Mouse (Mus musculus) testis, adult 2 months (tissue): ENCODE measurements at regions not wholly inside any gene's neighbourhood (a gene's known extent, or its start where the extent isn't known, plus 50 kb on each side); places are given as distances from the start of the nearest gene placed in this dataset.
A peak's percentile ranks its signal among the peaks of the same experiment; 100 is the strongest.

ENCODE experiments used
- H3K27ac ChIP-seq: fragments of 200-500 bp; 2 replicates; pipeline ENCODE4 v1.5.1; 2012; ENCODE audit warnings: low read depth, low read length; ENCODE audit not compliant: control insufficient read depth, insufficient read depth
- H3K27me3 ChIP-seq: fragments of 200-500 bp; 2 replicates; pipeline ENCODE4 v1.6.1; 2012; ENCODE audit warnings: mild to moderate bottlenecking, low read length, moderate library complexity; ENCODE audit not compliant: control insufficient read depth, insufficient read depth
- H3K36me3 ChIP-seq: fragments of 200-500 bp; 2 replicates; pipeline ENCODE4 v1.6.1; 2012; ENCODE audit warnings: mild to moderate bottlenecking, low read length; ENCODE audit not compliant: control insufficient read depth, insufficient read depth
- H3K4me1 ChIP-seq: fragments of 200-500 bp; 2 replicates; pipeline ENCODE4 v1.6.1; 2012; ENCODE audit warnings: low read length; ENCODE audit not compliant: control insufficient read depth, insufficient read depth
- H3K4me3 ChIP-seq: fragments of 200-500 bp; 2 replicates; pipeline ENCODE4 v1.5.1; 2012; ENCODE audit warnings: low read depth, mild to moderate bottlenecking, low read length, moderate library complexity, mixed read lengths; ENCODE audit not compliant: control insufficient read depth
- CTCF ChIP-seq: fragments of 200-500 bp; IDR thresholded peaks from 2 replicates; pipeline ENCODE4 v1.5.1; 2012; ENCODE audit warnings: low read depth, mild to moderate bottlenecking, inconsistent platforms, low read length, moderate library complexity; ENCODE audit not compliant: control insufficient read depth, insufficient read depth, insufficient replicate concordance
- POLR2A ChIP-seq: fragments of 200-500 bp; IDR thresholded peaks from 2 replicates; pipeline ENCODE4 v1.6.1; 2012; ENCODE audit warnings: low read depth, mild to moderate bottlenecking, inconsistent platforms, low read length, moderate library complexity; ENCODE audit not compliant: control insufficient read depth

DNA sequence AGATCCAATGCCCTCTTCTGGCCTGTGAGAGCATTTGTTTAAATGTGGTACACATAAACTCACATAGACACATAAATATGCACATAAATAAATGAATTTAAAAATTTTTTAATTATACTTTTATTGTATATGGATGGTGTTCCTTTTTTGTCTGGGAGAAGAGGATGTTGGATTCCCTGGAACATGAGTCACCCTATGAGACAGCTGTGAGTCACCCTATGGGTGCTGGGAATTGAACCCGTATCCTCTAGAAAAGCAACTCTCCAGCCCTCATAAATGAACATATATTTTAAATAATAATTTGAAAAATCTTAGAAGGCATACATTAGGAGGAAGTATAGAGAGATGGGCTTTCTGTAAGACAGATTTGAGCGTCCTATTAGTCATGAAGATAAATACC lies 76.1 kb upstream of the Dynlt3 start:
- H3K27ac ChIP-seq = no peak overlapping the region
- no peaks in the 10 kb centered on the region for H3K4me1 ChIP-seq

DNA sequence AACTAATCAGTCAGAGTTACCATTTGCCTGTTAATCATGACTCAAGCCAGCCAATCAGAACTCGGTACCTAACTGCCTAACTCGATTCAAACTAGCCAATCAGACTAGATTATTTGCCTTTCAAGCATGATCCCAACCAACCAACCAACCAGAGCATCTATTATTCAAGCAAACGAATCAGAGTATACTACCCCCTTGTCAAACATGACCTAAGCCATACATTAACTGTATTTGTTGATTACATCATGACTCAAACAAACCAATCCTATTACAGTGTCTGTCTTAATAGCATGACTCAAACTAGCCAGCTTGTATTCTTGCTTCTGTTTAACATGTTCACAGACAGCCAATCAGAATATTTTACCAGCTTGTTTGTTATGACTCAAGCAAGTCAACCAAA lies 79.7 kb upstream of the Dynlt3 start:
- Histone ChIP-seq H3K27ac (no peak overlapping the region), H3K4me1 (0 out of 2 replicates have a peak, but pooled peaks cover under 1% of the 10 kb centered on the region), H3K36me3 (no peaks in the 10 kb centered on the region), H3K27me3 (no peaks in the 10 kb centered on the region), H3K4me3 (no peak overlapping the region)
- TF ChIP-seq POLR2A (no peak), CTCF (no peak)

More for the DNA sequence above, 76.1 kb upstream of the Dynlt3 start:
- Histone ChIP-seq H3K27me3 (no peaks in the 10 kb centered on the region), H3K4me3 (no peak overlapping the region), H3K36me3 (no peaks in the 10 kb centered on the region)
- TF ChIP-seq CTCF = no peak
- no peak for TF ChIP-seq POLR2A

DNA sequence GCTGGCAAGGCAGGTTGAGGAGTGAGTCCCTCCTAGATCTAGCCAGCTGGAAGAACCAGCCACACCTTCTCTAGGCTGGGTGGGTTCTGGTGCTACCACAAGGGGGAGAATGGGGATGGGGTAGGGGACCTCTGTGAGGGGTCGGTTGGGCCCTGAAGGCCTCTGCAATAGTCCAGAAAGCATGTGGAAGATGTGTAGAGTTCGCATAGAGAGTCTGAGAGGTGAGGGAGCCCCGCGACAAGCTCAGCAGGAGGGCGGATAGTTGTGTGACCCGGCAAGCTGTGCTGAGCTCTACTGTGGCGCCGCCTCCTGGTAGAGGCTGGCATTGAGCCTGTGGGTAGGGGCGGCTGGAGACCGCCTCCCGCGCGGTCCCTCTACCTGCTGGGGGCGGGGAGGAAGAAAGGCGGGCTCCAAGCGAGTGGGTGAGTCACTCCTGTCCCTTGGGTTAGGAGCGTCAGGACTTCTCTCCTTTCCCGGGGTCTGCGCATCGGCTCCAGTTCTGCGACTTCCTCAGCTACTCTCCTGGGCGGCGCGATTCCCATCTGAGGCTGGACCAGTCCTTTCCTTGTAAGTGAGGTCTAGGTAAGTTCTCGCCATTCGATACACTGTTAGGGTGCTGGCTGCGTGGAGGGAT lies 84.6 kb upstream of the Dynlt3 start:
- no peak for TF ChIP-seq POLR2A
- peak; percentile 41; the same call in 1 of the 2 replicates for TF ChIP-seq CTCF
- Histone ChIP-seq H3K27me3 (no peaks in the 10 kb centered on the region), H3K4me3 (peak overlapping the region; percentile 73), H3K36me3 (no peaks in the 10 kb centered on the region), H3K27ac (0 out of 2 replicates have a peak overlapping the region, but pooled peaks have one; percentile 8), H3K4me1 (0 out of 2 replicates have a peak, but pooled peaks cover 2% of the 10 kb centered on the region)

DNA sequence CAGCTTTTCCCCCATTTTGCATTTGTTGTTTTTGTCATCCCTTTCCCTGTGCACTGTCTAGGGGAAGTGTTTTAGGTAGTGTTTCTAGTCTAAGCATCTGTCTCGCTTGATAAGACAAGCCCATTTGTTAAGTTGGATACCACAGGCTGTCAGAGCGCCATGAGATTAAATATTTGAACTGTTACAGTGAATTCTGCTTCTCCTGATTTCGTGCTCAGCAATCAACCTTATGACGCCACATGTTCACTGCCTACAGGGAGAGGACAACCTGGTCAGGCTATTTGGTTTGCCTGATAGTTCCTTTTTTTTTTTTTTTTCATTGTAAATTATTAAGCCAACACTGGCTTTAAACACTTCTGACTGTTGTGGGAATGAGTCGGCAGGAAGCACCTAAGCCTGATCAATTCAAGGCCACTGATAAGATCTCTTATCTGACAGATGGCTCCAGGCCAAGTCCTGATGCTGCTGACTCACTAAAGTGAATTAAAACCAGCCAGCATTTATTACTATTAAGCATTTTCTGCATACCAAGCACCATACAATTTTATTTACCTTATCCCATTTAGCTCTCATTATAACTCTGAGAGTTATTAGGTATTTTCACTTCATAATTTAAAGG lies 90.3 kb upstream of the Dynlt3 start:
- H3K4me3 ChIP-seq = no peak overlapping the region
- no peak overlapping the region for H3K27ac ChIP-seq
- no peaks in the 10 kb centered on the region for H3K36me3 ChIP-seq
- H3K27me3 ChIP-seq = no peaks in the 10 kb centered on the region
- H3K4me1 ChIP-seq = no peaks in the 10 kb centered on the region
- TF ChIP-seq POLR2A = no peak

DNA sequence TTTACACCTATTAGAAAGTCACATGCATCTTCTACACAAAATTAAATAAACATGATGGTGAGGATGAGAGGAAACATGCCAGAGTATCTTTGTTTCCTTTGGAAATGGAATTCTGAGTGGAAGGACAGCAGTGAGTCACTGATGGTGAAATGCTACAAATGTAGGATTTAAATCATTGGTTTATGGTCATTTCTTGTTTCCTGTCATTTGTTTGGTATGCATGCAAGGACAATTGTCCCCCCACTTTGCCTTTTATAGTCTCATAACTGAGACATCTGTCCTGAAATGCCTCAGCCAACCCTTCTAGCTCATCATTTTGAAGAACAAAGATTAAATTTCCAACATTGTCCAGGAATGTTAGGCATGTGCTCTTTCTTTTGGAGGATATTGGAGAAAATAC lies 77.2 kb upstream of the Hypm start:
- H3K36me3 ChIP-seq = no peaks in the 10 kb centered on the region

DNA sequence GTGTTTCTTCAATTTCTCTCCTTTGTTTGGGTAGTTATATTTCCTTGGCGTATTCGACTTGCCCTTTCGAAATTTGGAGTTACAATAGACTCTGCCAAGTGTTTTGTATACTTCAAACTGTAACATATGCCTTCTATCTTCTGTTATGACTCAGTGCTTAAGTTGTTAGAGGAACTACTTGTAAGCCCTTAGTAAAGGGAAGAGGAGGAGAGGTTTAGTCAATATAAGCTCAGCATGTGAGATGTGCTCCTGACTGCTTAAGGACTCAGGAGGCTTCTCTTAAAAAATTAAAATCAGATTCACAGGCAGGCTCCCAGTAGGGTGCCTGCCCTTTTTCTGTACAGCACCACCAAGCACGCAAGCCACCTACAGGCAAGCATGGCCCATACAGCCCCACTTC lies 69.2 kb upstream of the Hypm start:
- H3K4me1 ChIP-seq = no peaks in the 10 kb centered on the region
- H3K4me3 ChIP-seq = no peak overlapping the region
- no peak for TF ChIP-seq CTCF
- no peak for TF ChIP-seq POLR2A
- no peak overlapping the region for H3K27ac ChIP-seq
- H3K36me3 ChIP-seq = no peaks in the 10 kb centered on the region
- H3K27me3 ChIP-seq = no peaks in the 10 kb centered on the region

More for the DNA sequence above, 77.2 kb upstream of the Hypm start:
- Histone ChIP-seq H3K27ac (no peak overlapping the region), H3K27me3 (no peaks in the 10 kb centered on the region), H3K4me3 (no peak overlapping the region), H3K4me1 (no peaks in the 10 kb centered on the region)
- TF ChIP-seq CTCF (no peak), POLR2A (no peak)

DNA sequence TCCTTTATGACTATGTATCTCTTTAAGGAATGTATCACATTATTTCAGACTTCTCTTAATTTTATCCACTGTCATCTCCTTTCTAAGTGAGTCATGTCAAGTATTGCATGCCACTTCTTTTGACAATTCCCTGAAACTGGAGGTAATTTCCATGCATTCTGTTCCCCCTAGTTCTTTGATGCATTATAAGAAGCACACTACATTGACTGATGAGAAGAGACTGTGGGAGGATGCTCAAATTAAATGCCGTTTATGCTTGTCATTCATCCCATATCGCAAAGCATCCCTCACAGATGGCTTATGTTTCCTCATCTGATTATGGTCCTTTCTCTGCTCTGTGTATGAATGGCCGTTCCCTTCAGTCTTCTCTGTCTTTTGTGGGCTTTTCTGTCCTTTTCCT lies 57.2 kb upstream of the Hypm start:
- H3K27ac ChIP-seq = no peak overlapping the region
- TF ChIP-seq POLR2A = no peak
- TF ChIP-seq CTCF = no peak
- no peak overlapping the region for H3K4me3 ChIP-seq
- no peaks in the 10 kb centered on the region for H3K4me1 ChIP-seq
- no peaks in the 10 kb centered on the region for H3K27me3 ChIP-seq
- H3K36me3 ChIP-seq = no peaks in the 10 kb centered on the region
